Mouse (Mus musculus) heart, embryonic 15.5 days (tissue): ENCODE results near the gene Acp4. TPM values are rescaled to one million over a fixed set of nuclear protein-coding genes. Genes with fewer than 3 reads are reported as not detected.
"Not testable (repeated sequence)": the region's sequence is repeated elsewhere in the genome, so short reads cannot be mapped to it uniquely, and the experiment has no call there.

Experiments
- ATAC-seq: fragments of 200-750 bp; cut with Nextera tagmentation; replicated peaks from 2 replicates; pipeline ENCODE4 v1.8.0; 2017; ENCODE audit warnings: low read depth, moderate TSS enrichment; ENCODE audit not compliant: insufficient number of reproducible peaks, insufficient read depth, low FRiP score
- H3K27ac ChIP-seq: fragments of 300-500 bp; sonication (generic); 2 replicates; pipeline ENCODE4 v1.5.1; 2015; ENCODE audit warnings: mild to moderate bottlenecking, inconsistent platforms
- H3K27me3 ChIP-seq: fragments of 300-500 bp; sonication (generic); 2 replicates; pipeline ENCODE4 v1.6.1; 2015; ENCODE audit warnings: inconsistent platforms
- H3K36me3 ChIP-seq: fragments of 300-500 bp; sonication (generic); 2 replicates; pipeline ENCODE4 v1.6.1; 2015; ENCODE audit warnings: mild to moderate bottlenecking, inconsistent platforms
- H3K4me1 ChIP-seq: fragments of 300-500 bp; sonication (generic); replicated peaks from 2 replicates; pipeline ENCODE4 v1.6.1; 2015; ENCODE audit warnings: inconsistent platforms
- H3K4me2 ChIP-seq: fragments of 300-500 bp; sonication (generic); 2 replicates; pipeline ENCODE4 v1.6.1; 2015; ENCODE audit warnings: inconsistent platforms, mild to moderate bottlenecking, moderate library complexity
- H3K4me3 ChIP-seq: fragments of 300-500 bp; sonication (generic); 2 replicates; pipeline ENCODE4 v1.5.1; 2015; ENCODE audit warnings: mild to moderate bottlenecking, inconsistent platforms
- H3K9ac ChIP-seq: fragments of 300-500 bp; sonication (generic); 2 replicates; pipeline ENCODE4 v1.6.1; 2015; ENCODE audit warnings: mild to moderate bottlenecking, inconsistent platforms
- H3K9me3 ChIP-seq: fragments of 300-500 bp; sonication (generic); replicated peaks from 2 replicates; pipeline ENCODE4 v1.6.1; 2016; ENCODE audit warnings: inconsistent platforms
- WGBS: fragments of 180-500 bp; shearing (Covaris S2); methylation state at CpG from one replicate; pipeline ENCODE4 v1.1.7; 2015; ENCODE audit warnings: mixed read lengths; 5-methylcytosine and 5-hydroxymethylcytosine counted together
- polyA plus RNA-seq: library from polyadenylated mRNA; unstranded; fragments of >200 nt; fragmentation: Nextera tagmentation; extraction: Ambion mirVana; gene quantifications from 2 replicates; pipeline ENCODE4 v1.2.1, GENCODE M21; 2015

Gene Acp4
- polyA plus RNA-seq, 1 experiment from 2014 or later = not detected

- H3K4me1 ChIP-seq = peaks cover 6% of the 10 kb centered on the region; the same call in 1 of the 2 replicates
- H3K9ac ChIP-seq = no peak overlapping the region
- peak; percentile 64; the same call in 1 of the 2 replicates for ATAC-seq
- peak overlapping the region; percentile 44 for H3K4me2 ChIP-seq
- no peak overlapping the region for H3K27ac ChIP-seq
- H3K36me3 ChIP-seq = no peaks in the 10 kb centered on the region
- 3% methylated on average over 34 of the region's 34 CpGs for WGBS
- H3K4me3 ChIP-seq = 0 out of 2 replicates have a peak overlapping the region, but pooled peaks have one; percentile 0
- H3K9me3 ChIP-seq = no peaks in the 10 kb centered on the region
- H3K27me3 ChIP-seq = peaks cover 34% of the 10 kb centered on the region
Measured at GRCm38 (mm10) chr7:44262791-44263643, 5.8 kb upstream of the Acp4 start.

- Histone ChIP-seq H3K4me2 (no peak within 1 kb of the TSS), H3K9me3 (no peaks in the 10 kb centered on the region), H3K9ac (no peak within 1 kb of the TSS), H3K4me1 (peaks cover 6% of the 10 kb centered on the region; the same call in 1 of the 2 replicates), H3K4me3 (no peak within 1 kb of the TSS), H3K36me3 (no peaks in the 10 kb centered on the region), H3K27ac (no peak within 1 kb of the TSS), H3K27me3 (peaks cover 26% of the 10 kb centered on the region)
- ATAC-seq = no peak
- 49% methylated on average over 5 of the region's 5 CpGs for WGBS
Measured at GRCm38 (mm10) chr7:44261147-44261546, 4.0 kb upstream of the Acp4 start, which contains the start of gene Gm15517. Gene Gm15517 (plus strand): TSS chr7:44261447.

GRCm38 (mm10) chr7:44260410-44260809 lies 3.2 kb upstream of the Acp4 start:
- H3K9ac ChIP-seq = no peak overlapping the region
- H3K4me3 ChIP-seq = no peak overlapping the region
- no peak for ATAC-seq
- peaks cover 21% of the 10 kb centered on the region for H3K27me3 ChIP-seq
- 77% methylated on average over 6 of the region's 6 CpGs for WGBS
- H3K9me3 ChIP-seq = no peaks in the 10 kb centered on the region
- no peak overlapping the region for H3K27ac ChIP-seq
- no peak overlapping the region for H3K4me2 ChIP-seq
- peaks cover 6% of the 10 kb centered on the region; the same call in 1 of the 2 replicates for H3K4me1 ChIP-seq
- no peaks in the 10 kb centered on the region for H3K36me3 ChIP-seq

GRCm38 (mm10) chr7:44254930-44255329 lies 2.2 kb downstream of the Acp4 start:
- WGBS = 39% methylated on average over 6 of the region's 6 CpGs
- Histone ChIP-seq H3K27me3 (no peaks in the 10 kb centered on the region), H3K4me2 (no peak overlapping the region), H3K27ac (no peak overlapping the region), H3K4me3 (no peak overlapping the region), H3K9me3 (no peaks in the 10 kb centered on the region), H3K36me3 (peaks cover 16% of the 10 kb centered on the region), H3K4me1 (peaks cover 8% of the 10 kb centered on the region), H3K9ac (no peak overlapping the region)
- 0 out of 2 replicates have a peak, but pooled peaks have one; percentile 48 for ATAC-seq

GRCm38 (mm10) chr7:44253023-44253616 lies 4.1 kb downstream of the Acp4 start:
- Histone ChIP-seq H3K4me3 (no peak overlapping the region), H3K36me3 (peaks cover 28% of the 10 kb centered on the region), H3K4me2 (no peak overlapping the region), H3K4me1 (peaks cover 14% of the 10 kb centered on the region), H3K27ac (no peak overlapping the region), H3K9ac (no peak overlapping the region), H3K9me3 (no peaks in the 10 kb centered on the region), H3K27me3 (no peaks in the 10 kb centered on the region)
- ATAC-seq = no peak
- WGBS = 63% methylated on average over 15 of the region's 15 CpGs

GRCm38 (mm10) chr7:44250732-44251275 lies 6.4 kb downstream of the Acp4 start:
- not testable (repeated sequence) for ATAC-seq, H3K4me2 ChIP-seq, H3K9me3 ChIP-seq, H3K4me3 ChIP-seq, H3K27me3 ChIP-seq, H3K27ac ChIP-seq, H3K9ac ChIP-seq
- WGBS = 89% methylated on average over 17 of the region's 17 CpGs
- Histone ChIP-seq H3K36me3 (peaks cover 28% of the 10 kb centered on the region), H3K4me1 (peaks cover 21% of the 10 kb centered on the region)

GRCm38 (mm10) chr7:44249248-44249647 lies 7.9 kb downstream of the Acp4 start:
- WGBS = 92% methylated on average over 4 of the region's 4 CpGs
- H3K36me3 ChIP-seq = peaks cover 28% of the 10 kb centered on the region
- H3K9me3 ChIP-seq = no peaks in the 10 kb centered on the region
- no peak overlapping the region for H3K9ac ChIP-seq
- no peak overlapping the region for H3K4me3 ChIP-seq
- H3K27ac ChIP-seq = no peak overlapping the region
- no peak for ATAC-seq
- peaks cover 22% of the 10 kb centered on the region for H3K4me1 ChIP-seq
- H3K4me2 ChIP-seq = no peak overlapping the region
- H3K27me3 ChIP-seq = no peaks in the 10 kb centered on the region

- Histone ChIP-seq H3K27me3 (no peaks in the 10 kb centered on the region), H3K36me3 (peaks cover 28% of the 10 kb centered on the region), H3K27ac (no peak overlapping the region), H3K4me2 (peak overlapping the region; percentile 77), H3K4me1 (peaks cover 20% of the 10 kb centered on the region), H3K9me3 (no peaks in the 10 kb centered on the region), H3K9ac (peak overlapping the region; percentile 13; the same call in 1 of the 2 replicates), H3K4me3 (peak overlapping the region; percentile 98)
- no peak for ATAC-seq
- 93% methylated on average over 2 of the region's 2 CpGs for WGBS
Measured at GRCm38 (mm10) chr7:44247971-44248370, 9.2 kb downstream of the Acp4 start.

- H3K4me1 ChIP-seq = peaks cover 19% of the 10 kb centered on the region
- H3K27ac ChIP-seq = peak overlapping the region; percentile 90
- H3K9ac ChIP-seq = peak overlapping the region; percentile 86
- peak overlapping the region; percentile 77 for H3K4me2 ChIP-seq
- ATAC-seq = peak; percentile 20
- WGBS = under 1% methylated on average over 23 of the region's 23 CpGs
- H3K27me3 ChIP-seq = no peaks in the 10 kb centered on the region
- peaks cover 22% of the 10 kb centered on the region for H3K36me3 ChIP-seq
- H3K9me3 ChIP-seq = no peaks in the 10 kb centered on the region
- peak overlapping the region; percentile 98 for H3K4me3 ChIP-seq
Measured at GRCm38 (mm10) chr7:44246984-44247470, 10.2 kb downstream of the Acp4 start.

GRCm38 (mm10) chr7:44246055-44246983 lies 10.9 kb downstream of the Acp4 start, which contains the start of the genes 1700028J19Rik and 2410002F23Rik:
Gene 1700028J19Rik (minus strand): TSS chr7:44246695.
Gene 2410002F23Rik (plus strand): TSS chr7:44246722.
- WGBS = under 1% methylated on average over 62 of the region's 62 CpGs

More at GRCm38 (mm10) chr7:44246055-44246983, 10.9 kb downstream of the Acp4 start, which contains the start of the genes 1700028J19Rik and 2410002F23Rik:
- Histone ChIP-seq H3K4me3 (peak within 1 kb of the TSS; percentile 98), H3K27me3 (no peaks in the 10 kb centered on the region), H3K4me1 (peaks cover 19% of the 10 kb centered on the region), H3K27ac (peak within 1 kb of the TSS; percentile 90), H3K9ac (peak within 1 kb of the TSS; percentile 86), H3K36me3 (peaks cover 22% of the 10 kb centered on the region), H3K4me2 (peak within 1 kb of the TSS; percentile 77), H3K9me3 (no peaks in the 10 kb centered on the region)
- peak; percentile 86 for ATAC-seq
